Mouse (Mus musculus): Measurements from ENCODE around the gene Psma5.
A peak's percentile ranks its signal among the peaks of the same experiment; 100 is the strongest.

Psma5 gene

GRCm38 (mm10) chr3:108282401-108283240 lies 25.9 kb downstream of the Psma5 start:
- no peak for DNase-seq (ENCODE audit: low read depth, low spot score)

- DNase-seq (ENCODE audit: low read depth, low spot score): no peak
These were observed 26.5 kb downstream of the Psma5 start for GRCm38 (mm10) chr3:108283241-108283561.

- no peak for DNase-seq (ENCODE audit: low read depth, low spot score)
These were observed 27.3 kb downstream of the Psma5 start, which contains the start of gene Sort1 for GRCm38 (mm10) chr3:108283781-108284601. Gene Sort1 (plus strand): TSS chr3:108284082.

GRCm38 (mm10) chr3:108285078-108285711 lies 28.5 kb downstream of the Psma5 start:
- no peak for DNase-seq (ENCODE audit: low read depth, low spot score)

- no peak for DNase-seq (ENCODE audit: low read depth, low spot score)
These were observed 30.1 kb downstream of the Psma5 start for GRCm38 (mm10) chr3:108286671-108287439.

- no peak for DNase-seq (ENCODE audit: low read depth, low spot score)
These were observed 31.4 kb downstream of the Psma5 start for GRCm38 (mm10) chr3:108287811-108288805.

GRCm38 (mm10) chr3:108289311-108290130 lies 32.8 kb downstream of the Psma5 start:
- DNase-seq (ENCODE audit: low read depth, low spot score): no peak

- DNase-seq (ENCODE audit: low read depth, low spot score): no peak
These were observed 34.5 kb downstream of the Psma5 start for GRCm38 (mm10) chr3:108291036-108291799.

- DNase-seq (ENCODE audit: low read depth, low spot score): no peak
These were observed 37.7 kb downstream of the Psma5 start for GRCm38 (mm10) chr3:108294398-108294797.

GRCm38 (mm10) chr3:108295379-108296219 lies 38.9 kb downstream of the Psma5 start:
- DNase-seq (ENCODE audit: low read depth, low spot score): no peak

- DNase-seq (ENCODE audit: low read depth, low spot score): peak; percentile 13
These were observed 39.7 kb downstream of the Psma5 start for GRCm38 (mm10) chr3:108296220-108297049.

GRCm38 (mm10) chr3:108297050-108297419 lies 40.3 kb downstream of the Psma5 start:
- no peak for DNase-seq (ENCODE audit: low read depth, low spot score)

GRCm38 (mm10) chr3:108297603-108298553 lies 41.2 kb downstream of the Psma5 start:
- DNase-seq (ENCODE audit: low read depth, low spot score): no peak

- DNase-seq (ENCODE audit: low read depth, low spot score): no peak
These were observed 43.8 kb downstream of the Psma5 start for GRCm38 (mm10) chr3:108300455-108301030.

GRCm38 (mm10) chr3:108303683-108304082 lies 47.0 kb downstream of the Psma5 start:
- no peak for DNase-seq (ENCODE audit: low read depth, low spot score)

Data from c-Kit-negative CD71-positive TER-119-positive erythroid progenitor cells, embryonic 14.5 days (primary cell).